Mouse (Mus musculus): ENCODE measurements around the gene Sin3a. TPM values are rescaled to one million over a fixed set of nuclear protein-coding genes. Genes with fewer than 3 reads are reported as not detected.
A peak's percentile ranks its signal among the peaks of the same experiment; 100 is the strongest.

Sin3a gene
- polyA plus RNA-seq, 1 experiment from 2014 or later: 26.5 TPM

DNA sequence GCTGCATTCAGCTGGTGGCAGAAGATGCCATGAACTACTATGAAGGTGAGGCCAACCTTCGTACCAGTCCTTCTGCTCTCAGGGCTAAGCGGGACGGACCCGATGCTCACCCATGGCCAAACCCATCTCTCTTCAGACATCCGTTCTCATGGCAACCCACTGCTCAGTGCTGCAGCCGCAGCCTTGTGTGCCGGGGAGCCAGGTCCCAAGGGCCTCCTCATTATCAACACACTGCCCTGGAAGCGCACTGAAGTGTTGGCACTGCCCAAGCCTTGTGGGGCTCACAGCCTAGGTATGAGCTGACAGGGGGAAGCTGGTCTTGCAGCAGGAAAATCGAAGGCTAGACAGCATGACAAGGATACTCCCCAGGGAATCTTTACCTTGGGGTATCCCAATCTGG lies 67.3 kb downstream of the Sin3a start:
- no peak overlapping the region for H3K9ac ChIP-seq
- 91% methylated on average over 9 of the region's 9 CpGs for WGBS
- no peaks in the 10 kb centered on the region for H3K9me3 ChIP-seq
- no peak overlapping the region for H3K4me2 ChIP-seq
- no peak for ATAC-seq (ENCODE audit: insufficient number of reproducible peaks, low FRiP score, low TSS enrichment, low read depth)
- no peak overlapping the region for H3K4me3 ChIP-seq
- H3K4me1 ChIP-seq: no peaks in the 10 kb centered on the region
- H3K27ac ChIP-seq: no peak overlapping the region
- H3K27me3 ChIP-seq: no peaks in the 10 kb centered on the region
- peaks cover 92% of the 10 kb centered on the region for H3K36me3 ChIP-seq

DNA sequence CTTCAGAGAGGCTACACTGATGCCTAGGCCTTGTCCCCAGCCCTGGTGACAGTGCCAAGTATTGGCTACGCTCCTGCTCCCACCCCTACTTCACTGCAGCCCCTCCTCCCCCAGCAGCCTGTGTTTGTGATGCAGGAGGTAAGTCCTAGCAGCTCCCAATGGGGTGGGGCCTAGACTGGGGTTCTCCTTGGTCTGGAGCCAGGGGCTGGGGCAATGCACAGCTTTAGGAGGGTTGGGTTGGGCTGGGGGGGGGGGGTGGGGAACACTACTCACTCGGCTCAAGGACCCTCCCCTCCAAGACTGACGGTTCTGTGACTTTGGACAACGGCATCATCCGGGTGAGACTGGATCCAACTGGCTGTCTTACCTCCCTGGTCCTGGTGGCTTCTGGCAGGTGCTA lies 67.7 kb downstream of the Sin3a start:
- H3K4me2 ChIP-seq: no peak overlapping the region
- H3K27me3 ChIP-seq: no peaks in the 10 kb centered on the region
- no peak for ATAC-seq (ENCODE audit: insufficient number of reproducible peaks, low FRiP score, low TSS enrichment, low read depth)
- no peaks in the 10 kb centered on the region for H3K9me3 ChIP-seq
- H3K4me3 ChIP-seq: no peak overlapping the region
- H3K9ac ChIP-seq: no peak overlapping the region
- H3K4me1 ChIP-seq: no peaks in the 10 kb centered on the region
- H3K27ac ChIP-seq: no peak overlapping the region
- H3K36me3 ChIP-seq: peaks cover 92% of the 10 kb centered on the region
- 82% methylated on average over 5 of the region's 5 CpGs for WGBS

- H3K27ac ChIP-seq: no peak overlapping the region
- H3K9me3 ChIP-seq: no peaks in the 10 kb centered on the region
- H3K4me3 ChIP-seq: no peak overlapping the region
- H3K9ac ChIP-seq: no peak overlapping the region
- no peaks in the 10 kb centered on the region for H3K27me3 ChIP-seq
- WGBS: 86% methylated on average over 17 of the region's 17 CpGs
- peaks cover 2% of the 10 kb centered on the region for H3K4me1 ChIP-seq
- ATAC-seq (ENCODE audit: insufficient number of reproducible peaks, low FRiP score, low TSS enrichment, low read depth): no peak
- H3K4me2 ChIP-seq: no peak overlapping the region
- H3K36me3 ChIP-seq: peaks cover 75% of the 10 kb centered on the region
Measured at GRCm38 (mm10) chr9:57141417-57142353, 69.8 kb downstream of the Sin3a start.

DNA sequence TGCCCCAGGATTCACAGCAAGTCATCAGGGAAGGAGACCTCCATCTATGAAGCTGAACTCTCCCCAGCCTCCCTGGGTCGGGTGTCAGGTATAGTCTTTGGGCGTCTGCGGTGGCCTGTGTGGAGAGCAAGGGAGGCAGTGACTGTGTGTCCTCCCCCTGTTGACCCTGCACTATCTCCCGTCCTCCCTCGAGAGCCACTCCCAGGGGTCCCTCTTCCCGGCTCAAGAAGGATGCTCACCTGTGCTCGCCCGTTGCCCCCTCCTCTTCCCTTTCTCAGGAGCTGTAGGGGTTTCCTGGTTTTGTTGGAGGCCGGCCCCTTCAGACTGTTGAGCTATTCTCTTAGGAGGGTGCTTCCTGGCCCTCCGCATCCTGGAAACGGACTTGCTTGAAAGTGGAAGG lies 71.4 kb downstream of the Sin3a start:
- Histone ChIP-seq H3K4me3 (no peak overlapping the region), H3K9me3 (no peaks in the 10 kb centered on the region), H3K36me3 (peaks cover 60% of the 10 kb centered on the region), H3K27me3 (no peaks in the 10 kb centered on the region), H3K9ac (no peak overlapping the region), H3K4me1 (peaks cover 12% of the 10 kb centered on the region), H3K4me2 (no peak overlapping the region), H3K27ac (no peak overlapping the region)
- no peak for ATAC-seq (ENCODE audit: insufficient number of reproducible peaks, low FRiP score, low TSS enrichment, low read depth)
- WGBS: 86% methylated on average over 11 of the region's 11 CpGs

DNA sequence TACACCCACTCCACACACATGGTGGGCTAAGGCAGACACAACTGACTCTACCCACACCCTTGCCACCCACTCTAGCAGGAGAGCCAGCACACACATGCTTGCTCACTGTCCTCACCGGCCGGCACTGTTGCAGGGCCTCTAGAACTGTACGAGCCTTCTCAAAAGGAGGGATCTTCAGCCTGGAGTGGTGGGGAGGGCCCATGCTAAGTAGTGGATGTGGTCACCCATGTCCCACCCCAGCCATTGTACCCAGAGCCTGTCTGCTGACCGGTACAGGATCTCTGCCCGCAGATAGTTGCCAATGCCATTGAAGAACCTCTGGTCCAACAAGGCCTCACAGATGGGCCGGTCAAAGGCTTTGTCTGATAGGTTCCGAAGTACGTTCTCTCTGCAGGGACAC lies 73.0 kb downstream of the Sin3a start:
- Histone ChIP-seq H3K4me1 (peaks cover 18% of the 10 kb centered on the region), H3K9ac (no peak overlapping the region), H3K4me2 (no peak overlapping the region), H3K27ac (no peak overlapping the region), H3K9me3 (no peaks in the 10 kb centered on the region), H3K36me3 (peaks cover 44% of the 10 kb centered on the region), H3K27me3 (no peaks in the 10 kb centered on the region), H3K4me3 (no peak overlapping the region)
- no peak for ATAC-seq (ENCODE audit: insufficient number of reproducible peaks, low FRiP score, low TSS enrichment, low read depth)
- 89% methylated on average over 8 of the region's 8 CpGs for WGBS

GRCm38 (mm10) chr9:57146451-57147066 lies 74.7 kb downstream of the Sin3a start:
- Histone ChIP-seq H3K27me3 (no peaks in the 10 kb centered on the region), H3K4me3 (peak overlapping the region; percentile 58; the same call in 1 of the 2 replicates), H3K9me3 (no peaks in the 10 kb centered on the region), H3K27ac (no peak overlapping the region), H3K9ac (no peak overlapping the region), H3K36me3 (peaks cover 27% of the 10 kb centered on the region), H3K4me1 (peaks cover 18% of the 10 kb centered on the region), H3K4me2 (no peak overlapping the region)
- ATAC-seq (ENCODE audit: insufficient number of reproducible peaks, low FRiP score, low TSS enrichment, low read depth): no peak
- WGBS: 85% methylated on average over 17 of the region's 17 CpGs

DNA sequence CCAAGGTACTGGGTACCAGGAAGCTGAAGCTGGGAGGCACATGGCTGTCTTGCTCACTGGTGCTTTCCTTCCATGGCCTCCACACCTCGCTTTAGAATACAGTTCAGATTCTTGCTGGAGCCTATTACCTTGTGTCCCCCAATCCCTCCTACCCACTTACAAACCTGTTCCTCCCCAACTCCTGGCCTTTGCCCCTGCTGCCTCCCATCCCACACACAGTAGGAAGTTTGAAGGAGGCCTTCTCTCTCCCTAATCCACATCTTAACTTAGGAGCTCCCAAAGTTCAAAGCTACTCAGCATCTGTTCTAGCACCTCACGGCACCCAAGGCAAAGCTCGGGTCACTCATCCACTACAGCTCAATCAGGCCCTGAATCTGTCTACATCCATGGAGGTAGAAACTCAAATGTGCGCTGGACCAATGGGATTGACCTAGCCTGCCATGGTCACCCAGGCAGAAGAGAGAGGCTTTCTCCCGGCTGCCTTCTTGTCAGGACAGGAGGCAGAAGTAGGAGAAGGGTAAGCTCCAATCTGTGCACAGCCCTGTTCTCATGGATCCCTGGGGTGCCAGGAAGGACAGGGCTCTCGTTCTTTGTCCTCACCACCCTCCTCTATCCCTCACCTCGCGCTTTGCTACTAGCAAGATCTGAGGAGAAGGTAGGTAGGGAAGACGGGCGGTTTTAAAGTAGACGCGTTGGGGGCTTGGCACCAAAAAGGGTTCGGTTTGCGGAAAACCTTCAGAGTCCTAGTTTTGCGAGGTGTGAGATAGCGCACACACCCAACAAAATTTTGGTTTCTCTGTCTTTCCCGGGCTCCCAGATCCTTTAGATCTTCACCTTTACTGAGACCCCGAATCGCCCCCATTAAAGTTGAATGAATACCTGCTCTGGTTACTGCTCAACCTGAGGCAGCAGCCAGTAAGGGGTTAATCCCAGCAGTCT lies 75.6 kb downstream of the Sin3a start:
- ATAC-seq (ENCODE audit: insufficient number of reproducible peaks, low FRiP score, low TSS enrichment, low read depth): no peak
- 8% methylated on average over 19 of the region's 19 CpGs for WGBS
- H3K4me2 ChIP-seq: peak overlapping the region; percentile 81
- H3K27me3 ChIP-seq: no peaks in the 10 kb centered on the region
- peak overlapping the region; percentile 87 for H3K27ac ChIP-seq
- H3K9me3 ChIP-seq: no peaks in the 10 kb centered on the region
- peak overlapping the region; percentile 57 for H3K9ac ChIP-seq
- peaks cover 18% of the 10 kb centered on the region for H3K36me3 ChIP-seq
- peaks cover 18% of the 10 kb centered on the region for H3K4me1 ChIP-seq
- peak overlapping the region; percentile 58 for H3K4me3 ChIP-seq

- peak; percentile 89 for ATAC-seq (ENCODE audit: insufficient number of reproducible peaks, low FRiP score, low TSS enrichment, low read depth)
- Histone ChIP-seq H3K9ac (peak within 1 kb of the TSS; percentile 57), H3K4me3 (peak within 1 kb of the TSS; percentile 58), H3K36me3 (peaks cover 10% of the 10 kb centered on the region), H3K27ac (peak within 1 kb of the TSS; percentile 87), H3K4me1 (peaks cover 18% of the 10 kb centered on the region), H3K9me3 (no peaks in the 10 kb centered on the region), H3K4me2 (peak within 1 kb of the TSS; percentile 81), H3K27me3 (no peaks in the 10 kb centered on the region)
- 2% methylated on average over 27 of the region's 27 CpGs for whole genome bisulfite sequencing
Measured at GRCm38 (mm10) chr9:57148144-57148878, 76.5 kb downstream of the Sin3a start, which contains the start of gene Neil1. TSS of gene Neil1 (minus strand) at chr9:57148305.

DNA sequence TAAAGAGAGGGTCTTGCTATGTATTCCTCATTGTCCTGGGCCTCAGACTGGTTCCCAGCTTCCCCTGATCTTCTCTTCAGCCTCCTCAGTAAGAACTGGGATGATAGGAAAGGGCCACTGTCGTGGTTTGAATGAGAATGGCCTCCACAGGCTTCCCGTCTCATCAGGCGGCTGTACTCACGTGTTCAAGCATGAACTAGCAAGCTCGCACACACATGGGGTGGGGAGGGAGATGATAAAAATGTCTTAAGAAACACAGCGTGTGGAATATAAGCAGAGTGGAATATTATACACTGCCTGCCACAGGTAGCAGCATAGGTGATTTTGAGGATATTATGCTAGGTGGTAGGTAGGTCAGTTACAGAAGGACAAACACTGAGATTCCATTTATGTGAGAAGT lies 77.2 kb downstream of the Sin3a start:
- no peaks in the 10 kb centered on the region for H3K9me3 ChIP-seq
- no peak overlapping the region; the same call in 1 of the 2 replicates for H3K4me2 ChIP-seq
- H3K27me3 ChIP-seq: no peaks in the 10 kb centered on the region
- ATAC-seq (ENCODE audit: insufficient number of reproducible peaks, low FRiP score, low TSS enrichment, low read depth): no peak
- peaks cover 18% of the 10 kb centered on the region for H3K4me1 ChIP-seq
- no peak overlapping the region for H3K9ac ChIP-seq
- peaks cover 8% of the 10 kb centered on the region; the same call in 1 of the 2 replicates for H3K36me3 ChIP-seq
- peak overlapping the region; percentile 58; the same call in 1 of the 2 replicates for H3K4me3 ChIP-seq
- 48% methylated on average over 6 of the region's 6 CpGs for WGBS
- H3K27ac ChIP-seq: peak overlapping the region; percentile 87

DNA sequence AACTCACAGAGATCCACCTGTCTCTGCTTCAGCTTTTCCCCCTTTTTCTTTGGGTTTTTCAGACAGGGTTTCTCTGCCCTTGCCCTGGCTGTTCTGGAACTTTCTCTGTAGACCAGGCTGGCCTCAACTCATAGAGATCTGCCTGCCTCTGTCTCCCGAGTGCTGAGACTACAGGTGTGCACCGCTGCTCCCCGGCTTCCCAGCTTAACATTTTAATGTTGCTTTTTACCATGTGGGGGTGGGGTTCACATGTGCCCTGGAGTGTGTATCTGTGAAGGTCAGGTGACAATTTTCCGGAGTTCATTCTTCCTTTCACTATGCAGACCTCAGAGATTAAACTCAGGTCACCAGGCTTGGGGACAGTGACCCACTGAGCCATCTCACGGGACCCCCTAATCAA lies 78.4 kb downstream of the Sin3a start:
- Histone ChIP-seq H3K27ac (no peak overlapping the region), H3K4me3 (no peak overlapping the region), H3K9ac (no peak overlapping the region), H3K4me2 (no peak overlapping the region), H3K36me3 (peaks cover 10% of the 10 kb centered on the region), H3K9me3 (no peaks in the 10 kb centered on the region), H3K4me1 (peaks cover 18% of the 10 kb centered on the region), H3K27me3 (no peaks in the 10 kb centered on the region)
- no peak for ATAC-seq (ENCODE audit: insufficient number of reproducible peaks, low FRiP score, low TSS enrichment, low read depth)
- 82% methylated on average over 5 of the region's 5 CpGs for WGBS

DNA sequence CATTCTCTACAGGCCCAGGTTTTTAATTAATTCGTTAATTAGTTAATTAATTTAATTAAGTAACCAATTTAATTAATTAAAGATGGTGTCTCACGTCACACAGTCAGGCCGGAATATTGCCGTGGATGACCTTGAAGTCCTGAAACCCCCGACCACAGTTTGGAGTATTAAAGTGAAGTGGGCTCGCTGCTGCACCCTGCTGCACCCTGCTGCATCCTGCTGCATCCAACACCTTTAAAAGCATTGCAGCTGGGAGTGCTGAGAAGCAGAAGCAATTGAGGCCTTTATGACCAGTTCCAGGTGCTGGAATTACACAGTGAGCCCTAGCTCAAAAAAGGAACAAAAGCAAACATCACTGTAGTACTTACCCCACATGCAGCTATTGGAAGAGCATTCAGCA lies 80.5 kb downstream of the Sin3a start:
- 34% methylated on average over 6 of the region's 6 CpGs for WGBS
- no peak for ATAC-seq (ENCODE audit: insufficient number of reproducible peaks, low FRiP score, low TSS enrichment, low read depth)
- H3K27me3 ChIP-seq: no peaks in the 10 kb centered on the region
- peaks cover 21% of the 10 kb centered on the region for H3K36me3 ChIP-seq
- no peak overlapping the region for H3K27ac ChIP-seq
- H3K9me3 ChIP-seq: no peaks in the 10 kb centered on the region
- H3K4me1 ChIP-seq: peaks cover 14% of the 10 kb centered on the region
- H3K4me2 ChIP-seq: no peak overlapping the region
- no peak overlapping the region for H3K4me3 ChIP-seq
- no peak overlapping the region for H3K9ac ChIP-seq

Measured in limb, embryonic 15.5 days (tissue).